Mouse (Mus musculus) E14TG2a.4 (cell line): Measurements from ENCODE around the gene Vmn1r37.
"Not testable (repeated sequence)": the region's sequence is repeated elsewhere in the genome, so short reads cannot be mapped to it uniquely, and the experiment has no call there.

Experiments
- H3K27me3 ChIP-seq: 2 replicates; pipeline ENCODE4 v1.6.1; 2014; ENCODE audit warnings: low read length, control low read depth; ENCODE audit not compliant: insufficient read depth
- H3K36me3 ChIP-seq: 2 replicates; pipeline ENCODE4 v1.6.1; 2014; ENCODE audit warnings: low read length, control low read depth; ENCODE audit not compliant: insufficient read depth
- H3K4me1 ChIP-seq: replicated peaks from 2 replicates; pipeline ENCODE4 v1.6.1; 2014; ENCODE audit warnings: low read depth, low read length, control low read depth
- H3K4me3 ChIP-seq: replicated peaks from 2 replicates; pipeline ENCODE4 v1.5.1; 2014; ENCODE audit warnings: mild to moderate bottlenecking, low read length
- H3K9me3 ChIP-seq: 2 replicates; pipeline ENCODE4 v1.6.1; 2014; ENCODE audit warnings: low read length, control low read depth
- CTCF ChIP-seq: conservative IDR thresholded peaks from 2 replicates; pipeline ENCODE4 v1.5.1; 2014; ENCODE audit warnings: low read length
- NANOG ChIP-seq: IDR thresholded peaks from 2 replicates; pipeline ENCODE4 v1.6.1; 2014; ENCODE audit warnings: borderline replicate concordance, low read length, mixed read lengths
- POU5F1 ChIP-seq: IDR thresholded peaks from 2 replicates; pipeline ENCODE4 v1.6.1; 2014; ENCODE audit warnings: low read length, borderline replicate concordance

Vmn1r37 gene

GRCm38 (mm10) chr6:66729082-66729481 is at the start of gene Vmn1r37:
Gene Vmn1r37, plus strand, starts transcription at chr6:66729382.
- H3K4me3 ChIP-seq, H3K27me3 ChIP-seq, H3K4me1 ChIP-seq, H3K36me3 ChIP-seq, H3K9me3 ChIP-seq: not testable (repeated sequence)

- Histone ChIP-seq H3K27me3 (no peaks in the 10 kb centered on the region), H3K9me3 (peaks cover 9% of the 10 kb centered on the region; the same call in 1 of the 2 replicates), H3K4me1 (no peaks in the 10 kb centered on the region), H3K4me3 (no peak within 1 kb of the TSS), H3K36me3 (no peaks in the 10 kb centered on the region)
- TF ChIP-seq POU5F1 = no peak
- no peak for TF ChIP-seq CTCF
- no peak for TF ChIP-seq NANOG
Measured at GRCm38 (mm10) chr6:66685806-66686205, 43.4 kb upstream of the Vmn1r37 start, which contains the start of gene Vmn1r35. Gene Vmn1r35, minus strand, starts transcription at chr6:66685906.

GRCm38 (mm10) chr6:66708901-66709300 is 20.3 kb upstream of the Vmn1r37 start:
- H3K27me3 ChIP-seq = no peaks in the 10 kb centered on the region
- no peaks in the 10 kb centered on the region for H3K4me1 ChIP-seq
- no peak overlapping the region for H3K4me3 ChIP-seq
- peaks cover 21% of the 10 kb centered on the region for H3K9me3 ChIP-seq
- TF ChIP-seq CTCF (no peak), POU5F1 (no peak), NANOG (no peak)
- H3K36me3 ChIP-seq = no peaks in the 10 kb centered on the region

- H3K4me3 ChIP-seq = no peak overlapping the region
- no peaks in the 10 kb centered on the region for H3K36me3 ChIP-seq
- H3K9me3 ChIP-seq = no peaks in the 10 kb centered on the region
- H3K4me1 ChIP-seq = no peaks in the 10 kb centered on the region
- TF ChIP-seq CTCF (no peak), NANOG (no peak), POU5F1 (no peak)
- H3K27me3 ChIP-seq = no peaks in the 10 kb centered on the region
Measured at GRCm38 (mm10) chr6:66713854-66714253, 15.3 kb upstream of the Vmn1r37 start.

- H3K36me3 ChIP-seq, H3K4me1 ChIP-seq, H3K27me3 ChIP-seq, H3K4me3 ChIP-seq, H3K9me3 ChIP-seq: not testable (repeated sequence)
Measured at GRCm38 (mm10) chr6:66719068-66719467, 10.1 kb upstream of the Vmn1r37 start, which contains the start of gene Vmn1r36. Gene Vmn1r36, minus strand, starts transcription at chr6:66719168.

- H3K36me3 ChIP-seq, H3K4me3 ChIP-seq, H3K4me1 ChIP-seq: not testable (repeated sequence)
Measured at GRCm38 (mm10) chr6:66782527-66782926, 53.3 kb downstream of the Vmn1r37 start, which contains the start of gene Vmn1r38. Gene Vmn1r38, minus strand, starts transcription at chr6:66782627.

More at GRCm38 (mm10) chr6:66782527-66782926, 53.3 kb downstream of the Vmn1r37 start, which contains the start of gene Vmn1r38:
- H3K27me3 ChIP-seq, H3K9me3 ChIP-seq: not testable (repeated sequence)
